Mouse (Mus musculus) thymus, postnatal 36 days (tissue): ENCODE measurements at regions not wholly inside any gene's neighbourhood (a gene's known extent, or its start where the extent isn't known, plus 50 kb on each side); places are given as distances from the start of the nearest gene placed in this dataset.
"Not testable (repeated sequence)": the region's sequence is repeated elsewhere in the genome, so short reads cannot be mapped to it uniquely, and the experiment has no call there.

ENCODE experiments used
- DNase-seq, 2 experiments: peaks; one replicate each; pipeline ENCODE4 v3.0.0; 2022; ENCODE audit warnings: mixed read lengths in 2 of 2

- no peak for DNase-seq
These were observed 327.0 kb upstream of the Akr1e1 start for GRCm38 (mm10) chr13:4935940-4936339.

GRCm38 (mm10) chr13:4939849-4940248 lies 330.9 kb upstream of the Akr1e1 start:
- no peak for DNase-seq

- peak; percentile 26 to 44 for DNase-seq
These were observed 333.5 kb upstream of the Akr1e1 start for GRCm38 (mm10) chr13:4942490-4942889.

GRCm38 (mm10) chr13:4943046-4943445 lies 334.1 kb upstream of the Akr1e1 start:
- DNase-seq, result no peak

GRCm38 (mm10) chr13:4955384-4955783 lies 346.4 kb upstream of the Akr1e1 start:
- no peak for DNase-seq

- DNase-seq, result no peak
These were observed 355.9 kb upstream of the Akr1e1 start for GRCm38 (mm10) chr13:4964824-4965223.

GRCm38 (mm10) chr13:4970081-4970892 lies 361.3 kb upstream of the Akr1e1 start:
- DNase-seq, result no peak

GRCm38 (mm10) chr13:4971472-4972067 lies 362.6 kb upstream of the Akr1e1 start:
- DNase-seq, result no peak

- no peak for DNase-seq
These were observed 383.9 kb upstream of the Akr1e1 start for GRCm38 (mm10) chr13:4992876-4993275.

GRCm38 (mm10) chr13:5008296-5008695 lies 399.3 kb upstream of the Akr1e1 start:
- no peak for DNase-seq

GRCm38 (mm10) chr13:5022439-5022838 lies 413.5 kb upstream of the Akr1e1 start:
- DNase-seq, result no peak

GRCm38 (mm10) chr13:5059859-5060258 lies 450.9 kb upstream of the Akr1e1 start:
- DNase-seq, result no peak

GRCm38 (mm10) chr13:5060462-5060861 lies 451.5 kb upstream of the Akr1e1 start:
- no peak for DNase-seq

GRCm38 (mm10) chr13:5107454-5107853 lies 498.5 kb upstream of the Akr1e1 start:
- no peak for DNase-seq

GRCm38 (mm10) chr13:5154911-5155310 lies 545.9 kb upstream of the Akr1e1 start:
- DNase-seq, result no peak

GRCm38 (mm10) chr13:5159765-5160684 lies 551.1 kb upstream of the Akr1e1 start:
- no peak for DNase-seq

GRCm38 (mm10) chr13:5166716-5167115 lies 557.7 kb upstream of the Akr1e1 start:
- no peak for DNase-seq

GRCm38 (mm10) chr13:5178996-5179395 lies 570.0 kb upstream of the Akr1e1 start:
- DNase-seq, result no peak

- no peak for DNase-seq
These were observed 570.6 kb upstream of the Akr1e1 start for GRCm38 (mm10) chr13:5179552-5179951.

- not testable (repeated sequence) for DNase-seq
These were observed 576.3 kb upstream of the Akr1e1 start for GRCm38 (mm10) chr13:5185237-5185800.

GRCm38 (mm10) chr13:5202736-5203135 lies 593.8 kb upstream of the Akr1e1 start:
- DNase-seq, result no peak

GRCm38 (mm10) chr13:5204143-5204542 lies 595.2 kb upstream of the Akr1e1 start:
- no peak for DNase-seq

- no peak for DNase-seq
These were observed 602.7 kb upstream of the Akr1e1 start for GRCm38 (mm10) chr13:5211659-5212058.
